Mouse (Mus musculus) liver, adult 2 months (tissue): ENCODE results near the gene Adamts1.

Experiments used
- CTCF ChIP-seq: fragments of 200-500 bp; IDR thresholded peaks from 2 replicates; pipeline ENCODE4 v1.5.1; 2011; ENCODE audit warnings: low read depth, low read length, control low read depth
- POLR2A ChIP-seq: fragments of 200-500 bp; IDR thresholded peaks from 2 replicates; pipeline ENCODE4 v1.6.1; 2011; ENCODE audit warnings: low read length, control low read depth; ENCODE audit not compliant: insufficient read depth; ENCODE audit errors: extremely low read depth

- TF ChIP-seq POLR2A (no peak), CTCF (no peak)
Measured at GRCm38 (mm10) chr16:85797161-85797560, 5.8 kb downstream of the Adamts1 start.
